ENCODE assay signal across 10 mouse cellular contexts in genomic region chr4:117912685-117913273, GRCm38 (mm10). TPM values are rescaled to one million over a fixed set of nuclear protein-coding genes. Genes with fewer than 3 reads are reported as not detected.
DNase-seq lines count a peak whose midpoint lies in the region; ATAC-seq and TF ChIP-seq lines count a peak whose summit lies in the region.
"Had no signal": no experiment of that assay in that cellular context is flagged by ENCODE, and none has a peak within 500 bp of the region (broad histone marks: within the 10 kb centered on the region; RNA-seq: fewer than 3 reads in every experiment).

No protein-coding gene starts in this region.

- DNase-seq in heart, postnatal 0 days (ENCODE audit: low spot score): no peak
- no peak for DNase-seq in heart, adult 18-20 months
- peak; percentile 77 for DNase-seq in cerebellum, adult 9-11 months
- DNase-seq in urinary bladder, postnatal 14 days (ENCODE audit: low spot score): no peak
- no peak for DNase-seq in kidney, postnatal 25 days
- DNase-seq in thymus, postnatal 0 days (ENCODE audit: low spot score): no peak

- 54% methylated on average over 7 of the region's 7 CpGs for WGBS in heart, postnatal 0 days
- 54% methylated on average over 7 of the region's 7 CpGs for WGBS in hindbrain, embryonic 15.5 days

- H3ac ChIP-seq in myocyte (ENCODE audit: control insufficient read depth, insufficient read length): no peak overlapping the region

- H3K9me3 ChIP-seq in heart, postnatal 0 days (replicated peaks; ENCODE audit: control insufficient read depth, low read length): no peaks in the 10 kb centered on the region
- no peaks in the 10 kb centered on the region for H3K9me3 ChIP-seq in hindbrain, embryonic 15.5 days
- H3K9me3 ChIP-seq: G1E had no signal

- H3K27ac ChIP-seq in heart, postnatal 0 days (ENCODE audit: low read depth): no peak overlapping the region
- H3K27ac ChIP-seq in hindbrain, embryonic 15.5 days (replicated peaks): no peak overlapping the region

- no peak for ATAC-seq in heart, postnatal 0 days (ENCODE audit: insufficient read depth, low read depth)
- ATAC-seq in hindbrain, embryonic 15.5 days (ENCODE audit: low FRiP score, low read depth): no peak

- peak overlapping the region; percentile 75; the same call in 1 of the 2 replicates for H3K4me2 ChIP-seq in heart, postnatal 0 days (ENCODE audit: low read depth, low read length)
- H3K4me2 ChIP-seq in hindbrain, embryonic 15.5 days: peak overlapping the region; percentile 97
- peak overlapping the region; percentile 83 for H3K4me2 ChIP-seq in myocyte (ENCODE audit: low read depth)

- TF ChIP-seq POLR2A in myocyte (IDR thresholded peaks at IDR 0.05; ENCODE audit: insufficient read length, low read depth): no peak

- no peak overlapping the region for H3K4me3 ChIP-seq in heart, postnatal 0 days (ENCODE audit: low read depth, low read length)
- peak overlapping the region; percentile 72 for H3K4me3 ChIP-seq in hindbrain, embryonic 15.5 days
- peak overlapping the region; percentile 95 for H3K4me3 ChIP-seq in myocyte

- no peak for TF ChIP-seq EP300 in heart, postnatal 0 days (IDR thresholded peaks at IDR 0.05; ENCODE audit: low read depth)

- peaks cover 68% of the 10 kb centered on the region for H3K79me2 ChIP-seq in myocyte (ENCODE audit: control insufficient read depth, insufficient read depth)

- no peak for TF ChIP-seq CTCF in heart, postnatal 0 days (IDR thresholded peaks at IDR 0.05; ENCODE audit: low read depth)

- peaks cover 41% of the 10 kb centered on the region for H3K4me1 ChIP-seq in heart, postnatal 0 days (ENCODE audit: control insufficient read depth, insufficient read depth)
- peaks cover 74% of the 10 kb centered on the region for H3K4me1 ChIP-seq in hindbrain, embryonic 15.5 days (replicated peaks)

- H3K9ac ChIP-seq in heart, postnatal 0 days (replicated peaks; ENCODE audit: low read depth, low read length): 0 out of 2 replicates have a peak overlapping the region, but pooled peaks have one; percentile 9
- peak overlapping the region; percentile 87; the same call in 1 of the 2 replicates for H3K9ac ChIP-seq in hindbrain, embryonic 15.5 days

- no peaks in the 10 kb centered on the region for H3K27me3 ChIP-seq in heart, postnatal 0 days (ENCODE audit: control insufficient read depth, insufficient read depth, low read length)
- no peaks in the 10 kb centered on the region for H3K27me3 ChIP-seq in hindbrain, embryonic 15.5 days
- H3K27me3 ChIP-seq in myocyte (ENCODE audit: control insufficient read depth, insufficient read depth, insufficient read length): no peaks in the 10 kb centered on the region

- H3K36me3 ChIP-seq in heart, postnatal 0 days (replicated peaks; ENCODE audit: control insufficient read depth, insufficient read depth, low read length): peaks cover 17% of the 10 kb centered on the region
- peaks cover 13% of the 10 kb centered on the region for H3K36me3 ChIP-seq in hindbrain, embryonic 15.5 days
- peaks cover 5% of the 10 kb centered on the region for H3K36me3 ChIP-seq in myocyte (ENCODE audit: control insufficient read depth, insufficient read depth)

TF ChIP-seq in myocyte, 11 proteins besides CTCF, POLR2A, EP300 and RAD21:
- TF ChIP-seq MYOG (IDR thresholded peaks at IDR 0.05; ENCODE audit: control insufficient read depth in 1 of 3, insufficient read depth in 1 of 3, insufficient read length in 2 of 3, low read depth in 2 of 3) (no peak), REST (IDR thresholded peaks at IDR 0.05; ENCODE audit: insufficient read depth, insufficient read length) (no peak), USF1 (IDR thresholded peaks at IDR 0.05; ENCODE audit: low read depth) (no peak), POLR2AphosphoS2 (IDR thresholded peaks at IDR 0.05; ENCODE audit: insufficient read length, low read depth) (no peak), TCF12 (IDR thresholded peaks at IDR 0.05; ENCODE audit: insufficient read depth, poor library complexity, severe bottlenecking) (no peak), MYOD1 (IDR thresholded peaks at IDR 0.05; ENCODE audit: control insufficient read depth in 1 of 3, insufficient read length in 2 of 3, low read depth in 2 of 3) (no peak), MAX (IDR thresholded peaks at IDR 0.05; ENCODE audit: low read depth) (no peak), CEBPB (IDR thresholded peaks at IDR 0.05; ENCODE audit: insufficient read depth, poor library complexity, severe bottlenecking) (no peak), E2F4 (IDR thresholded peaks at IDR 0.05; ENCODE audit: insufficient read depth) (no peak), TCF3 (IDR thresholded peaks at IDR 0.05; ENCODE audit: insufficient read length, low read depth) (no peak), SRF (IDR thresholded peaks at IDR 0.05; ENCODE audit: control insufficient read depth, insufficient read length, low read depth) (no peak)

RNA-seq across cellular contexts. Expression of gene Ipo13, which starts 2.0 kb away (rescaled TPM):
- total RNA-seq in heart, postnatal 0 days (2014; rRNA removed; ENCODE audit: low replicate concordance): 23.3 and 23.5 TPM in 2 replicates
- polyA plus RNA-seq in heart, postnatal 0 days (2015; fragmentation: Nextera tagmentation; extraction: Ambion mirVana): 30.3 and 31.8 TPM in 2 replicates
- total RNA-seq in heart, adult 18-20 months (2021): 10 to 100 TPM; 68.3 to 72.5 TPM
- polyA plus RNA-seq in hindbrain, embryonic 15.5 days (2015; fragmentation: Nextera tagmentation; extraction: Ambion mirVana): 62.3 and 68.8 TPM in 2 replicates
- polyA plus RNA-seq in myocyte (2012; fragmentation: generic; extraction: Trizol): 62.2 TPM
- polyA plus RNA-seq in thymus, postnatal 0 days (2015; fragmentation: Nextera tagmentation; extraction: Ambion mirVana): 22.0 and 25.4 TPM in 2 replicates

RNA-seq across cellular contexts. Expression of gene Artn, which starts 16.8 kb away (rescaled TPM):
- not detected in 2 replicates for total RNA-seq in heart, postnatal 0 days (2014; rRNA removed; ENCODE audit: low replicate concordance)
- polyA plus RNA-seq in heart, postnatal 0 days (2015; fragmentation: Nextera tagmentation; extraction: Ambion mirVana): 0.14 and 0.16 TPM in 2 replicates
- total RNA-seq in heart, adult 18-20 months (2021): under 1 TPM in 1 of 2 experiments, not detected in 1; 0.33 TPM
- 0.87 and 0.92 TPM in 2 replicates for polyA plus RNA-seq in hindbrain, embryonic 15.5 days (2015; fragmentation: Nextera tagmentation; extraction: Ambion mirVana)
- 15.9 TPM for polyA plus RNA-seq in myocyte (2012; fragmentation: generic; extraction: Trizol)
- 0.05 and 0.30 TPM in 2 replicates for polyA plus RNA-seq in thymus, postnatal 0 days (2015; fragmentation: Nextera tagmentation; extraction: Ambion mirVana)
- total RNA-seq: common myeloid progenitor, adult 5-6 weeks had no signal
- polyA plus RNA-seq: G1E had no signal

RNA-seq across cellular contexts. Expression of gene Dph2, which starts 20.9 kb away (rescaled TPM):
- total RNA-seq in heart, postnatal 0 days (2014; rRNA removed; ENCODE audit: low replicate concordance): 10.2 and 14.8 TPM in 2 replicates
- polyA plus RNA-seq in heart, postnatal 0 days (2015; fragmentation: Nextera tagmentation; extraction: Ambion mirVana): 6.1 and 7.2 TPM in 2 replicates
- total RNA-seq in heart, adult 18-20 months (2021): 1 to 10 TPM; 3.8 TPM
- 21.8 and 23.6 TPM in 2 replicates for polyA plus RNA-seq in hindbrain, embryonic 15.5 days (2015; fragmentation: Nextera tagmentation; extraction: Ambion mirVana)
- 8.5 TPM for polyA plus RNA-seq in myocyte (2012; fragmentation: generic; extraction: Trizol)
- 20.4 and 22.5 TPM in 2 replicates for polyA plus RNA-seq in thymus, postnatal 0 days (2015; fragmentation: Nextera tagmentation; extraction: Ambion mirVana)

RNA-seq across cellular contexts. Expression of gene Atp6v0b, which starts 25.6 kb away (rescaled TPM):
- 314 and 356 TPM in 2 replicates for total RNA-seq in heart, postnatal 0 days (2014; rRNA removed; ENCODE audit: low replicate concordance)
- polyA plus RNA-seq in heart, postnatal 0 days (2015; fragmentation: Nextera tagmentation; extraction: Ambion mirVana): 216 and 235 TPM in 2 replicates
- total RNA-seq in heart, adult 18-20 months (2021): 100 to 1,000 TPM in 1 of 2 experiments, 10 to 100 TPM in 1; 96.3 to 121 TPM
- 570 and 601 TPM in 2 replicates for polyA plus RNA-seq in hindbrain, embryonic 15.5 days (2015; fragmentation: Nextera tagmentation; extraction: Ambion mirVana)
- polyA plus RNA-seq in myocyte (2012; fragmentation: generic; extraction: Trizol): 470 TPM
- 215 TPM in 2 replicates for polyA plus RNA-seq in thymus, postnatal 0 days (2015; fragmentation: Nextera tagmentation; extraction: Ambion mirVana)

RNA-seq across cellular contexts. Expression of gene B4galt2, which starts 29.5 kb away (rescaled TPM):
- total RNA-seq in heart, postnatal 0 days (2014; rRNA removed; ENCODE audit: low replicate concordance): 33.0 and 35.9 TPM in 2 replicates
- 5.9 and 6.1 TPM in 2 replicates for polyA plus RNA-seq in heart, postnatal 0 days (2015; fragmentation: Nextera tagmentation; extraction: Ambion mirVana)
- 1 to 10 TPM; 4.0 to 4.4 TPM for total RNA-seq in heart, adult 18-20 months (2021)
- polyA plus RNA-seq in hindbrain, embryonic 15.5 days (2015; fragmentation: Nextera tagmentation; extraction: Ambion mirVana): 56.5 and 69.5 TPM in 2 replicates
- polyA plus RNA-seq in myocyte (2012; fragmentation: generic; extraction: Trizol): 41.6 TPM
- polyA plus RNA-seq in thymus, postnatal 0 days (2015; fragmentation: Nextera tagmentation; extraction: Ambion mirVana): 1.3 and 1.7 TPM in 2 replicates
- total RNA-seq: common myeloid progenitor, adult 5-6 weeks had no signal
